Mouse (Mus musculus): Measurements from ENCODE around the gene Ndufa13. TPM values are rescaled to one million over a fixed set of nuclear protein-coding genes. Genes with fewer than 3 reads are reported as not detected.
A peak's percentile ranks its signal among the peaks of the same experiment; 100 is the strongest.

Gene Ndufa13
- polyA plus RNA-seq, 1 experiment: 195 TPM

GRCm38 (mm10) chr8:69850926-69851506, 51.3 kb downstream of the Ndufa13 start:
- Histone ChIP-seq H3K36me3 (replicated peaks; ENCODE audit: low read length) (no peaks in the 10 kb centered on the region), H3K4me1 (peaks cover 20% of the 10 kb centered on the region), H3K4me3 (replicated peaks) (peak overlapping the region; percentile 1), H3K27me3 (replicated peaks) (peaks cover 22% of the 10 kb centered on the region), H3K9me3 (peaks cover 5% of the 10 kb centered on the region; the same call in 1 of the 2 replicates)
- TF ChIP-seq FLI1 (IDR thresholded peaks at IDR 0.05; ENCODE audit: low read length) (no peak), GATA1 (IDR thresholded peaks at IDR 0.05; ENCODE audit: borderline replicate concordance, low read length) (no peak)

- H3K4me3 ChIP-seq (replicated peaks): no peak overlapping the region
- TF ChIP-seq FLI1 (IDR thresholded peaks at IDR 0.05; ENCODE audit: low read length) (no peak), GATA1 (IDR thresholded peaks at IDR 0.05; ENCODE audit: borderline replicate concordance, low read length) (no peak)
- H3K27me3 ChIP-seq (replicated peaks): peaks cover 20% of the 10 kb centered on the region
- peaks cover 5% of the 10 kb centered on the region; the same call in 1 of the 2 replicates for H3K9me3 ChIP-seq
- peaks cover 23% of the 10 kb centered on the region for H3K4me1 ChIP-seq
- no peaks in the 10 kb centered on the region for H3K36me3 ChIP-seq (replicated peaks; ENCODE audit: low read length)
These were observed 52.5 kb downstream of the Ndufa13 start for GRCm38 (mm10) chr8:69849899-69850298.

DNA sequence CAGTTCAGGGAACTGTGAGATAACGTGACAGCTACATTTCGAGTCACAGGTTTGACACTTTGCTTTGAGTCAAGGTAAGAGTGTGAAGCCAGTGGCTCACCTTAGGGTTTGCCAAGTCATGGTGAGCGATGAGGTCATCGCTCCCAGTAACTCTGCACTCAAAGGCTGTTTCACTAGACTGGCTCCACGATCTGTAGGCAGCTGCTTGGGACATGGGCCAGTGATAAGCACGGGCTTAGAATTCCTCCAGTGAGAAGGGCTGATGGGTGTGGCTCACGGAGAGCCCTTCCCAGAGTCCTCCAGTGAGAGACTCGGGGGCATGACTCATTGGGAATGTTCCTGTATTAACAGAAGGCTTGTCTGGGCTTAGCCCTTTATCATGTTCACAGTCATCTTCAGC, 53.4 kb downstream of the Ndufa13 start:
- no peak for TF ChIP-seq GATA1 (IDR thresholded peaks at IDR 0.05; ENCODE audit: borderline replicate concordance, low read length)
- Histone ChIP-seq H3K4me3 (replicated peaks) (no peak overlapping the region), H3K36me3 (replicated peaks; ENCODE audit: low read length) (no peaks in the 10 kb centered on the region), H3K27me3 (replicated peaks) (peaks cover 22% of the 10 kb centered on the region), H3K4me1 (peaks cover 29% of the 10 kb centered on the region), H3K9me3 (peaks cover 5% of the 10 kb centered on the region; the same call in 1 of the 2 replicates)

GRCm38 (mm10) chr8:69847167-69848065, 54.9 kb downstream of the Ndufa13 start:
- Histone ChIP-seq H3K4me1 (peaks cover 29% of the 10 kb centered on the region), H3K9me3 (peaks cover 5% of the 10 kb centered on the region; the same call in 1 of the 2 replicates), H3K4me3 (replicated peaks) (no peak overlapping the region), H3K27me3 (replicated peaks) (peaks cover 22% of the 10 kb centered on the region), H3K36me3 (replicated peaks; ENCODE audit: low read length) (no peaks in the 10 kb centered on the region)
- TF ChIP-seq GATA1 (IDR thresholded peaks at IDR 0.05; ENCODE audit: borderline replicate concordance, low read length): no peak
- TF ChIP-seq FLI1 (IDR thresholded peaks at IDR 0.05; ENCODE audit: low read length): no peak

Other genes starting within 250 kb of the Ndufa13 start
- gene Zfp964, start 248.1 kb downstream of the Ndufa13 start, polyA plus RNA-seq (2012; ENCODE audit: insufficient read depth, low replicate concordance): not detected in 2 replicates
- gene Zfp869, start 191.8 kb downstream of the Ndufa13 start, polyA plus RNA-seq (2012; ENCODE audit: insufficient read depth, low replicate concordance): 0.32 TPM in 1 of 2 replicates, not detected in the other
- gene Zfp963, start 152.6 kb downstream of the Ndufa13 start, polyA plus RNA-seq (2012; ENCODE audit: insufficient read depth, low replicate concordance): 0.22 TPM in 1 of 2 replicates, not detected in the other
- not detected in 2 replicates for gene Gm20422, start 127.7 kb downstream of the Ndufa13 start, polyA plus RNA-seq (2012; ENCODE audit: insufficient read depth, low replicate concordance)
- gene Atp13a1, start 111.4 kb downstream of the Ndufa13 start, polyA plus RNA-seq (2012; ENCODE audit: insufficient read depth, low replicate concordance): 21.5 and 34.8 TPM in 2 replicates
- not detected in 2 replicates for gene Zfp866, start 111.4 kb downstream of the Ndufa13 start, polyA plus RNA-seq (2012; ENCODE audit: insufficient read depth, low replicate concordance)
- gene Gmip, start 93.9 kb downstream of the Ndufa13 start, polyA plus RNA-seq (2012; ENCODE audit: insufficient read depth, low replicate concordance): 7.0 and 14.6 TPM in 2 replicates
- gene Lpar2, start 80.1 kb downstream of the Ndufa13 start, polyA plus RNA-seq (2012; ENCODE audit: insufficient read depth, low replicate concordance): 0.08 TPM in 1 of 2 replicates, not detected in the other
- 1.7 TPM in 1 of 2 replicates, not detected in the other for gene Pbx4, start 70.1 kb downstream of the Ndufa13 start, polyA plus RNA-seq (2012; ENCODE audit: insufficient read depth, low replicate concordance)
- gene Cilp2, start 14.9 kb downstream of the Ndufa13 start, polyA plus RNA-seq (2012; ENCODE audit: insufficient read depth, low replicate concordance): 0.20 TPM in 1 of 2 replicates, not detected in the other
- 1.3 and 5.3 TPM in 2 replicates for gene Tssk6, start 374 bp downstream of the Ndufa13 start, polyA plus RNA-seq (2012; ENCODE audit: insufficient read depth, low replicate concordance)
- 4.7 and 13.7 TPM in 2 replicates for gene Yjefn3, start 154 bp upstream of the Ndufa13 start, polyA plus RNA-seq (2012; ENCODE audit: insufficient read depth, low replicate concordance)
- 83.9 and 88.5 TPM in 2 replicates for gene Gatad2a, start 93.8 kb upstream of the Ndufa13 start, polyA plus RNA-seq (2012; ENCODE audit: insufficient read depth, low replicate concordance)
- gene Mau2, start 140.2 kb upstream of the Ndufa13 start, polyA plus RNA-seq (2012; ENCODE audit: insufficient read depth, low replicate concordance): 6.5 and 11.5 TPM in 2 replicates
- gene Sugp1, start 140.3 kb upstream of the Ndufa13 start, polyA plus RNA-seq (2012; ENCODE audit: insufficient read depth, low replicate concordance): 38.9 and 42.3 TPM in 2 replicates
- gene Tm6sf2, start 170.4 kb upstream of the Ndufa13 start, polyA plus RNA-seq (2012; ENCODE audit: insufficient read depth, low replicate concordance): 0.34 TPM in 1 of 2 replicates, not detected in the other
- not detected in 2 replicates for gene Hapln4, start 180.9 kb upstream of the Ndufa13 start, polyA plus RNA-seq (2012; ENCODE audit: insufficient read depth, low replicate concordance)
- gene Ncan, start 218.3 kb upstream of the Ndufa13 start, polyA plus RNA-seq (2012; ENCODE audit: insufficient read depth, low replicate concordance): not detected in 2 replicates
- 14.3 TPM in 1 of 2 replicates, not detected in the other for gene Nr2c2ap, start 228.8 kb upstream of the Ndufa13 start, polyA plus RNA-seq (2012; ENCODE audit: insufficient read depth, low replicate concordance)
- gene Rfxank, start 236.6 kb upstream of the Ndufa13 start, polyA plus RNA-seq (2012; ENCODE audit: insufficient read depth, low replicate concordance): 8.9 and 18.5 TPM in 2 replicates
- 20.7 and 53.5 TPM in 2 replicates for gene Borcs8, start 236.9 kb upstream of the Ndufa13 start, polyA plus RNA-seq (2012; ENCODE audit: insufficient read depth, low replicate concordance)
- gene Mef2b, start 237.2 kb upstream of the Ndufa13 start, polyA plus RNA-seq (2012; ENCODE audit: insufficient read depth, low replicate concordance): 1.3 and 1.9 TPM in 2 replicates

Data from megakaryocyte, embryonic 14.5 days (primary cell).